Mouse (Mus musculus) c-Kit-positive CD71-positive TER-119-negative erythroid progenitor cells, embryonic 14.5 days (primary cell): ENCODE data around the gene Rfxank.

ENCODE experiments used
- DNase-seq: peaks from one replicate; pipeline ENCODE4 v3.0.0-alpha.2; 2013; ENCODE audit warnings: low read depth

Gene Rfxank

DNA sequence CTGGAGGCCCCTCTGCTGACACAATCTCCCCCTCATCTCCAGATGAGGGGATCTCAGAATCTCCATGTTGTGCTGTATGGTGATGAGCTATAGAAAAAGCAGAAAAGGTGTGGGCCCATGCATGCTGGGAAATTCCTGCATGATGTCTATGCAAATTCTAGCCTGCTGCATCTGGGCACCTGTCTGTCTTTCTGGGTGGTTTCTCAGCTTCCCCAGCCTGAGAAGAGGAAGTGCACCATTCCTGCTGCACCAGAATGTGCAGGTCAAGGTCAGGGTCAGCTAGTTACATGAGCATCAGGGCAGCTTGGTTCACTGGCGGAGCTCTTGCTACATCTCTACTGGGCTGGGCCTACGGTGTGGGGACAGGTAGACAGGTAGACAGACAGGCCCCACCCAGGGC is 28.5 kb downstream of the Rfxank start:
- DNase-seq, result no peak

DNA sequence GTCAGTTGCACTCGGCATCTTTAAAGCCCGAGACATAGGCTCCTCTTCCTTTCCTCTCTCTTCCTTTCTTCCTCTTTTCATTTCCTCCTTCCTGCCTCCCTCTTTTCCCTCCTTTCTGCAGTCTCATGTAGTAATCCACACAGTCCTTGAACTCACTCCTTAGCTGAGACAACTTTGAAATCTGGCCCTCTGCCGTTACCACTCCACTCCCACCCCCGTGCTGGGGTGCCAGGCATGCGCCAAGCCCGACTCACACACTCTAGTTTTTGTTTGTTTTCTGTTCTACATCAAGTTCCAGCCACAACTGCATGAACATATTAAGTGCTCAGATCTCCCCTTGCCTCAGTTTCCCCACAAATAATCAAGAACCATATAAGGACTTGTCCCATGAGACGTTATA is 34.0 kb downstream of the Rfxank start:
- DNase-seq, result no peak

DNA sequence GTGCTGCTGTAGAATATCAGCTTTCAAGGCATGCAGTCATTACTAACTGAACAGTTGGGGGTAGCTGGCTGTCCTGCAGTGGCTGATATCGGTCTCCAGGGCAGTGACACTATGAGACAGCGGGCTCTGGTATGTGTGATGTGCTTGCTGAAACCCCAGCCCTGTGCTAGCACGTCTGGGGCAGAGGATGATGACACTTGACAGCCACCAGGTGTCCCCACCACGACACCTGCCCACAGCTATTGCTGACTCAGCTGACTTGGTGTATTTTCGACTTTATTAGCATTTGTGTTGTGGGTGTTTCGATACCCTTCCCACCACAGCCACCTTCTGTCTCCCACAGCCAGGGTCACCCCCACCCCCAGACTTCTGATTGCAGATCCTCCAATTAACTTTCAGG is 34.4 kb downstream of the Rfxank start:
- peak; percentile 30 for DNase-seq

DNA sequence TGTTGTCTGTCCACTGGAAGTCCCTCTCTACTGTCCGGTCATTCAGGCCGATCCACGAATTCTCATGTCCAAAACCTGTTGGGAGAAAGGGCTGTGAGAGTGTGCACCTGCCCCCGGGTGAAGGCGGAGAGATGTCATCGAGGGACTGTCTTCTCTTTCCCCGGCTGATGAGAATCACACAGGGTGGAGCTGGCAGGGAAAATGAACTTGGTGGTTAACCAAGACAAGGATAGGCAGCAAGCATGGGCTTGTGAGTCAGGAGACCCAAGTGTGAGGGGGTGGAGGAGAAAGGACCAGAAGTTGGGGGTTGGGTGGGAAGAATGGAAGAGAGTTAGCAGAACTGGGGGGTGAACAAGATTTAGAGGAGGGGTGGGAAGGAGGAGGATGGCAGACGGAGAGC is 38.7 kb downstream of the Rfxank start:
- DNase-seq, result no peak

DNA sequence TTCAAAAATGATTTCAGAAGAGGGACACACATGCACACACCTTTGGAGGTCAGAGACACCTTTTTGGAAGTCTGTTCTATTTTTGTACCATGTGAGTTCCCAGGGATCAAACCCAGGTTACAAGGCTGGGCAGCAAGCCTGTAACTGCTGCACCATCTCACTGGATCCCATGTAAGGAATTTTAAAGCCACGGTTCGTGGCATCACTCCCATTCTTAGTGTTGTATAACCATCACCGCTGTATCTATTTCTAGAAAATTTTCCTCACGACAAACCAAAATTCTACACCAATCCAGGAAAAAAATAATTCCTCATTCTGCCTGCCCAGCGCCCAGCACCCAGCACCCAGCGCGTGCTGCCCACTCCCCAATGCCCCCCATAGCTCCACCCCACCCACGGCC is 39.7 kb downstream of the Rfxank start:
- DNase-seq, result no peak

DNA sequence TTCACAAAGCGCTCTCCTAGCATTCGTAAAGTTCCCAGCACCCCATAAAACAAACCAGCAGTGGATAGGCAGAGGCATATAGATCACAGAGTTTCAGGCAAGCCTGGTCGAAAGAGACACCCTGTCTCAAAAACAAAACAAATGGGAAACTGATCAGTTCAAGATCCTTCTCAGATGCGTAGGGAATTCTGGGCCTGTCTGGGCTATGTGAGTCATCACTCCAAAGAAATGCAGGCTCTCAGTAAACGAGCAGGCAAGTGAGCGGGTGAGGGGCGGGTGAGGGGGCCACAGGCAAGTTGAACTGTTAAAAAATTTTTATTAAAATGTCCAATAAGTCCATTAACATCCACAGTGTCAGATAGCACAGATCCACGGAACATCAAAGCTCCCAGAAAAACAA is 46.2 kb downstream of the Rfxank start:
- no peak for DNase-seq

DNA sequence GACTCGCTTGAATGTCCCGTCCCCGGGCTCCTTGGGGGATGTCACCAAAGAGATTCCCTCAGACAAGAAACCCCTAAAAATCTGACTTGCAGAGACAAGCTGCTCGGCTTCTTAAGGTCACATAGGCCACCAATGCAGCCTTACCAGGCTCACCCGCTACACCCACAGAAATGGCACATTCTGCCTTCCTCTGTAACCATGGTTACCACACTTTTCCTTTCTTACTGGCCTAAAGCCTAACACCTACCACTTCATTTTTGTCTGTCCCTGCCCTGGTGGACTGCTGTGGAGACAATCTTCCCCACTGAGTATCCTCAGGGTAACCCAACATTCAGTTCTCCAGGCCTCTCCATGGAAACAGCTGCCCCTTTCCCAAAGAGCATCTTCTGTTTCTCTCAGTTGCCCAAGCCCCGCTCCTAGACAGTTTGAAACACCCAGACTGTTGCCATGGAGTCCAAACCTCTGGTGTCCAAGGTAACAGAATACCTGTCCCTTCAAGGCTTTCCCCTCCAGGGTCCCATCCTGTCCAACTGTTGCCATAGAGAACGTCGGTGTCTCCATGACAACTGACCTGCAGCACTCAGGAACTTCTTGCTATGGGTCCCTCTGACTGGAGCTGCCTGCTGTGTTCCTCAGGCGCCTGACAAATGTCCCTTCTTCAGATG is 49.5 kb downstream of the Rfxank start:
- DNase-seq, result no peak

DNA sequence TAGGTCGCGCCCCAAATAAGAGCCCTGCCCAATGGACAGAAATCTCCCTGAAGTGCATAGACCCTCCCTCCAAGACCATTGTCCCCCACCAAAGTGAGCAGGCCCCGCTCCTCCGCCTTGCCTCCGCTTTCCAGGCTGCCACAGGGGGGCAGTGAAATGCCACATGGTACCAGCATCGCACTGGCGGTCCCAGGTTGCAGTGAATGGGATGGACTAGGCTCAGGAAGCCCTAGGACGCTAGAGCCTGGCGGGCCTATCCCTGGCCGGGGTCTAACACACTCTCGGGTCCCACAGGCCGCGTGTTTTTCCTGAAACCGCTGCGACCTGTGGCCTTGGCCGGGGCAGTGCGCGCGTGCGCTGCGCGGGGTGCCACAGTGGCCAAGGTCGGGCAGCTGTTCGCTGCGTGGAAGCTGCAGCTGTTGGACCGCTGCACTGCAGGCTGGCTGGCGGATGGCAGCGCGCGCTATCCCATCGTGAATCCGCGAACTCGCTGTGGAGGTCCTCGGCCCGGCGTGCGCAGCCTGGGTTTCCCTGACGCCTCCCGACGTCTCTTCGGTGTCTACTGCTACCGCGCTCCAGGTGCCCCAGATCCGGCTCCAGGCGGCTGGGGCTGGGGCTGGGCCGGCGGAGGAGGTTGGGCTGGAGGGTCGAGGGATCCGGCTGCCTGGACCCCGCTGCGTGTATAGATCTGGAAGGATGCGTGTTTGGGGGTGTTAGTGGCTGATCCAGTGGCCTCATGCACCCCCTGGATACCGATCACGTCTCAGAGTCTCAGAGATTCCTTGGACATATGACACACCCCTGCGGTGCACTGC is 50.9 kb downstream of the Rfxank start:
- no peak for DNase-seq

DNA sequence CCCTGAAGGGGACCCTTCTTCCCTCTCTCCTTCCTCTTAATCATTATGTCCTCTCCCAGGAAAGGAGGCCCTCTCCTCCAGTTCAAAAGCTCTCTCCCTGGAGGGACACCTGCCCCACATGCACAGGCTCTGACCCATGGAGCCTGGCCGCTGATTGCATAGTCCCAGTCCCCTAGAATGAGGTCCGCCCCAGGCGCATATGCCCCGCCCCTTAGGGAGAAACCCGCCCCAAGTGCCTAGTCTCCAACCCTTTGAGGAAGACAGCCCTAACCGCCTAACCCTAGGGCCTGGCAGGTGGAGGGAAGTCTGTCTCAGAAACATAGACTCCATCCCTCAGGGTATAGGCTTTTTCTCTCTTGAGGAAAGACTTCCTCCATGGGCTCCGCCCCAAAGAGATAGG is 51.7 kb downstream of the Rfxank start:
- no peak for DNase-seq

DNA sequence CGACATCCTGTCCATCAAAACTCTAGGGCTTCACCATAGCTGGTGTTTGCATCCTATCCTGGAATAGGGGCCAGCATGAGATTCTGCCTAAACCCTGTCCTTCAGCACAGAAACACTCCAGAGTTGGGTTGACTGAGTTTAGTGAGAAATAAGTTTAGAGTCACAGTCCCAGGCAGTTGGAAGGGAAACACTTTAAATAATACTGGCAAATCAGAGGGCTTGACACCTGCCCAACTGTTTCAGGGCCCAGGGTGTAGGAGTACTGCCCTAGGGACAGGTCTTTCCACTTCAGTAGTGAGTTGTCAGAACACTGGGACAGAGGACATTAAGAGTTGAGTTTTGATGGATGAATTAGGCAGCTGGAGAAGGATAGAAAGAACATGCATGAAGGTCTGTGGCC is 52.8 kb downstream of the Rfxank start:
- no peak for DNase-seq

DNA sequence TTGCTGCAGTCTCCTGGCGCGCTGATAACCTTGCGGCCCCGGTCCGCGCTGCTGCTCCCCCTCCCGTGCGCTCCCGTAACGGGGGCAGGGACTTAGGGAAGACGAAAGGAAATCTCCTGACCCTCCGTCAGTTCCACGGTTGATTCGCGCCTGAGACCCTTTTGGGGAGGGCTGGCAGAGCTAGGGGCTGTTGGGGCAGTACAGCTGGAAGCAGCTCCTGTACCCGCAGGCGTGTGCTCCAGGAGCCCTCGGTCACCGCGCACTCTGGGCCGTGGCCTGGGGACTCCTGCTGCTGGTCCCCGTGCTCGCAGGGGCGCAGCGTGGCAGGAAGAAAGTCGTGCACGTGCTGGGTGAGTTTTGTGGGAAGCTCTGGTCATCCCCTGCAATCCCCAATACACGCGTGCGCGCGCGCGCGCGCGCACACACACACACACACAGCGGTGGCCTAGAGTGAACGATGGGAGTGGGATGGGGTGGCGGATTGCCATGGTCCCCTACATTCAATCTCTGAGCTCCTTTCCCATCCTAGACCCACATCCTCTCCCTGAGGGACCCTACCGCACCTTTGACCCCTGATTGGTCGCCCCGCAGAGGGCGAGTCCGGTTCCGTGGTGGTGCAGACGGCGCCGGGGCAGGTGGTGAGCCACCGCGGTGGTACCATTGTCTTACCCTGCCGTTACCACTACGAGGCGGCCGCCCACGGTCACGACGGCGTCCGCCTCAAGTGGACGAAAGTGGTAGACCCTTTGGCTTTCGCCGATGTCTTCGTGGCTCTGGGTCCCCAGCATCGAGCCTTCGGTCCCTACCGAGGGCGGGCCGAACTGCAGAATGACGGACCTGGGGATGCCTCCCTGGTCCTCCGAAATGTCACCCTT is 54.5 kb downstream of the Rfxank start:
- no peak for DNase-seq

DNA sequence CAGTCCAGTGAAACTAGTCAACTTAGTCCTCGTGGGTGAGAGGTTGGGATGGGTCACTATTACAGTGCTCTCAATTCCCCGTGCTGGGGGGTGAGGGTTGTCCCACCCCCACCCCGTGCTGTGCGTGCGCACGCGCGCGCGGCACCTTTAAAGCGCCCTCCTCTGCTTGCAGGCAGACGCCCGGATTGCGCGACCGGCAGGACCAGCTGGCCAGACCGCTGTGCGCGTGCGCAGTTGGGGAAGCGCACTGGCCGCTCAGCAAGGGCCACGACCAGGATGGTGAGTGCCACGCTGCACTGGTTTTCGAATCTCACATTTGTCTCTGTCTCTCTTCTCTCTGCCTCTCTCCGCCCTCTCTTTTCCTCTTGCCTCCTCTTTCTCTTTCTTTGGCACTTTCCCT is 55.7 kb downstream of the Rfxank start, which contains the start of gene Hapln4:
Gene Hapln4 (plus strand): TSS at position 173 of the 400 bp plus-strand sequence.
- DNase-seq, result no peak

DNA sequence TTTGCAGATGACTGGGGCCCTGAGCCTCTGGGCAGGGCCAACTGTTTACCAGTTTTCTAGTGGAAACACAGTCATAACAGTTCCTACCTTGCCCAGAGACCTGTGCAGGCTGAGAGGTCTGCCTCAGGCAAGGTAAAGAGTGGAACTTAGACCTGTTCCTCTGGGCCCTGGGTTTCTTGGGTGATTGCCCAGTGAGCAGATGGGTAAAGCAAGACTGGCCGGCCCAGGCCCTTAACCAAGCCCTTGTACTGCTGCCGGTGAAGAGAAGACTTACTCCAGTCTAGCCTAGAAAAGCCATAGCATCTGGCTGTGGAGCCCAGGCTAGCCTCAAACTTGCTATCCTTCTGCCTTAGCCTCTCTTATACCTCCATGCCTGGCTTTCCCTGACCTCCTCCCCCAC is 57.0 kb downstream of the Rfxank start:
- DNase-seq, result no peak
